Mouse (Mus musculus) left cerebral cortex, adult 11 months (tissue): Measurements from ENCODE around the gene Mapkapk2.
"Not testable (repeated sequence)": the region's sequence is repeated elsewhere in the genome, so short reads cannot be mapped to it uniquely, and the experiment has no call there.

Experiments
- DNase-seq: peaks from one replicate; pipeline ENCODE4 v3.0.0; 2022; ENCODE audit warnings: low spot score

Mapkapk2 gene

DNA sequence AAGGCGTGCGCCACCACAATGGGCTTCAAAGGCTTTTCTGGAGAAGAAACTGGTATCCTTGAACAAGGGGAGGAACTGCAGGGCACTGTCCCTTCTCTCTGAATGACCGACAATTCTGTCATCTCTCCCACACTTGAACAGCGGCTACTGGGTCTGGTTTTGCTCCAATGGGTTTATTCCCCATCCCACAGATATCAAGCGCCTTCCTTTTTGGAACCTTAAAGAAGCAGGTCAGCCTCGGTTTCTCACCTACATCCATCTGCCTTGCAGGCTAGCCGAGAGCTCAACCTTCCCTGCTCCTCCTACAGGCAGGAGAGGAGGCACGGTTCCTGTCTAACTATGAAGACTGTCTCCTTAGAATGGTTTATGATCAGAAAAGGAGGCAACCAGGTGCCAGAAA, 48.7 kb downstream of the Mapkapk2 start:
- DNase-seq: no peak

DNA sequence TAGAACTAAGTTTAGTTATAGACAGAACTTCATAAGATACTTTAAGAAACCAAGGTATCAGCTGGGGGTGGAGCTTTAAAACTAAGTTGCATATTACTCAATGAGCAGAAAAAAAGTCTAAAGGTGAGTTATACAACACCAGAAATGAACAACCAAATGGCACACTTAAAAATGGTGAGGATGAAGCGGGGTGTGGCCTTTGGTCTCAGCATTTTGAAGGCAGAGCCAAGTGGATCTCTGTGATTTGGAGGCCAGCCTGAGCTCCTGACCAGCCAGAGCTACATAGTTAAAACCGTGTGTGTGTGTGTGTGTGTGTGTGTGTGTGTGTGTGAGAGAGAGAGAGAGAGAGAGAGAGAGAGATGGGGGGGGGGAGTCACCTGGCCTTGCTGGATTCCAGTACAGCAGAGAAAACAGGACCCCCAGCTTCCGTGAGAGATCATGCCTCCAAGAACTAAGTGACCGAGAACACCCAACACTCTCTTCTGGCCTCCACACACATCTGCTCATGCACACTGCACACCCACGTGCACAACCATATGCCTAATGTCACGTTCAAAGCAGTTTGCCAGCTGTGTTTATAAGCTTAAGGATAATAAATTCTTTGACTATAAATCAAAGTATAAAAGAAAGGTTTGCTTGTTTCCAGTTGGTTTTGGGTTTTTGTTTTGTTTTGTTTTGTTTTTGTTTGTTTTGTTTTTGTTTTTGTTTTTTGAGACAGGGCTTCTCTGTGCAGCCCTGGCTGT, 49.3 kb downstream of the Mapkapk2 start:
- DNase-seq: no peak

DNA sequence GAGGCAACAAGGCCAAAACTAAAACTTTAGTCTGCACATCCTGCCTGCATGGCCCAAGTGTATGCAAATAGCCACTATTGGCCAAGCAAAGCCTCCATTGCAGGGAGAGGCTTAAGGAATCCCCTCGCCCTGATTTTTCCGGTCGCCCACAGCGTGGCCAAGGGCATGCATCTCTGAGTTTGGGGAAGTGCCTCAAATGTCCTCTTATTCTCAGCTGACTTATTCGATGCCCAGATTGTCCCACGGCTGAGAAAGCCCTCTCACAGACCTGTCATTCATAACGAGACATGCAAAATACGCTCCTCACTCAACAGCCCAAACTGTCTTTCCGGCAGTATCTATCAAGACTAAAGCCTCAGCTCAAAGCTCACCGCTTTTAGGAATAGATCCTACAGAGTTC, 51.0 kb downstream of the Mapkapk2 start:
- no peak for DNase-seq

DNA sequence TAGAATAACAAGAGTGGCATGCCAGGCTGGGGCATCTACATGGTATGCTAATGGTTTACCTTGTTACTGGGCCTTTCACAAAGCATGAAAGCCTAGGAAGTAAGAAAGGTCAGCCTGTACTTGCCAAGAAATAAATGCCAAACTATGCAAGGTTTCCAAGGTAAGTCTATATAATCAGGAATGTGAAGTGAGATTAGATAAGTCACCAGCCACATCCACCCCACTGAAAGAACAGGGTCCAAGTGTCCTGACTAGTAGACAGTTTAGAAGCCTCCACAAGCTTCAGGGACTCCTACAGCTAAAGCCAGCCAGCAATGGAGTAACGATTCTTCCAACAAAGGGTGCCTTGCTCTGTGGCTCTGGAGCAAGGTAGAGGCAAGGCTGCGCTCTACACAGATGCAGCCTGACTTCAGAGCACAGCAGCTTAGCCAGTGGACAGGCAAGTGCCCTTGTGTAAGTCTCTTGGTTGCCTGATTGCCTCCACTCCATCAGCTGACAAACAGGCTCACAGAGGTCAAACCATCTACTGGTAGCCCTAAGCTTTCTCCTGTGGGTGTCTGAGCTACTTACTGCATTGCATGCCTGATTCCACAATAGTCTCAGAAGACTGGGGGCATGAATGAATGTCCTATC, 51.8 kb downstream of the Mapkapk2 start:
- no peak for DNase-seq

DNA sequence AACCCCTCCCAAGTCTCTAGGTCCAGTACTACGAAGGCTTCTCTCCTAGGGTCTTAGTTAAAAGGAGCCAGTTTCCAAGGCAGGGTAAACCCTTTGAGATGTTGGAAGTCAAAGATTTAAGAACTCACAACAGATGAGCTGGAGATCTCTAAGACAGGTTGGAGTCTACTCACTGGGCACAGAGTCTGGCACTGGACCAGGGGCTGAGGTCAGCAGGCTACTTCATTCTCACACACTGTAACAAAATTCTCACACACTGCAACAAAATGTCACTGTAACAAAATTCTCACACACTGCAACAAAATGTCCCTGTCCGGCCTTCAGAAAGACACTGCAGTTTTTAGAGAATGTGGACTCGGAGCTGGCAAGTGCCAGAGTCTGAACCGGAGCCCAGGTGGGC, 54.0 kb downstream of the Mapkapk2 start:
- no peak for DNase-seq

DNA sequence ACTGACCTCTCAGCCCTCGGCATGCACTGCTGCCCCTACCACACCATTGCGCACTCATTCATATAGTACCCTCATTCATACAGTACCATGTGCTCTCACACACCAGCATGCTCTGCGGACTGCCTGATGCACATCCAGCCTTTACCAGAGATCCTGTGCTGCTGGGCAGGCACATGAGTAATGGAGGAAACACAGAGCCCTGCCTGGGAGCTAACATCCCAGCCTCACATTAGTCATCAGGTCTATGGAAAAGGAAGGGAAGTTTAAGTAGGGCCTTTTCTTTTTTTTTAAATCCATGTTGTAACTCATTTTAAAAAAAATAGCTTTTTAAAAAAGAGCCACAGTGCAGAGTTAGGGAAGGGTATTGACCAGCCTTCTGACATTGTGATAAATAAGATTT, 54.9 kb downstream of the Mapkapk2 start:
- DNase-seq: no peak

DNA sequence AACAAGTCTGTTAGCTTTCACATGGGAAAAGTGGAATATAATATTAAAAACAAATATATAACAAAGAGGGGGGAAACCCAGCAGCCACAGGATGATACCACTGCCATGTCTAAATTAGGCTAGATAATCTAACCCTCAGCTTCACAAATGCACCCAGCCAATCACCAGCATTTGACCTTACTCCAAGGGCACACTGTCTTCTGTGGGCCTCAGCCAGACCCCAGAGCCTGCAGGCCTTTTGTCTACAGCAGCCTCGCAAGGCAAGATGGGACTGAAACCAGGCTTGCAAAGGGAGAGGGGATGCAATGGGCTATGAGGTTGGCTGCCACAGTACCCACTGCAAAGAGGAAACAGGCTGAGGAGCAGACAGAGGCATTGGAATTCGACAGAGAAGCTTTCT, 55.4 kb downstream of the Mapkapk2 start:
- DNase-seq: no peak

DNA sequence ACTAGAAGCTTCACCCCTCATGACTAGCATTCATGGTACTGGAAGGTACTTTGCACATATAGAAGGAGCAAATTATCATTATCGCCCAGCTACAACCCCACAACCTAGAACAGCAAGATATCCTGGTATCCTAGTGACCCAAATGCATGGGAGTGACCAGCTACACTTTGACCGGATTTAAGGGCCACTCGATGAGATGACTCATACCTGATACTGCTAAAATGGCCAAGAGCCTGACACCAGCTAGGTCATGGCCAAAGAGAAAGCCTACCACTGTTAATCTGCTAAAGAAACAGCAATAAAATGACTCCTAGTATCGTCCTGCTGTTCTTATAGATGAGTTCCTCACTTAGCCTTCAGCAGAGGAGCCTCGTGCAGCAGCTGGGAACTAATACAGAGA, 58.1 kb downstream of the Mapkapk2 start:
- DNase-seq: no peak

DNA sequence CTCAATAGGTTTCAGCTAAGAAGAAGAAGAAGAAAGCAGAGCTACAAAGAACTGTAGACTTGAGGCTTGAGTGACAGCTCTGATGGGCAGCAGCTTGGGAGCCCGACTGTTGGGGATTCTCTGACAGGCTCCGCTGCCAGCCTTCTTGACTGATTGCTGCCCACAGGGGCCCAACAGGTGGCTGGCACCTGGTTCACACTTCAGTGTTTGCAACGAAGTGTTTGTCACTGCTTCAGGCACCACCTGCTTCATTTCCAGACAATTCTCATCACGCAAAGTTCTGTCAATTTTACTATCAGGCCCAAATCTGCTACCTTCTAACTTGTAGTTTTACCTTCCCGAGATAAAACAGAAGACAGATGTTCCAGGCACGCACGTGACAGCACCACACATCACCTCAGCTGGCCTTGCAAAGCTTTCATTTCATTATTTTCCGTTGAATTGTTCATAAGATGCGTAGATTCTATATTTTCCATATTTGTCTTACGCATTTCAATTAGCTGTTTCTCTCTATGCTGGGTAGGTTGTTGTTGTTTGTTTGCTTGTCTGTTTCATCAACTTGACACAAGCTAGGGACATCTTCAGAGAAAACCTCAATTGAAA, 59.1 kb downstream of the Mapkapk2 start:
- DNase-seq: no peak

DNA sequence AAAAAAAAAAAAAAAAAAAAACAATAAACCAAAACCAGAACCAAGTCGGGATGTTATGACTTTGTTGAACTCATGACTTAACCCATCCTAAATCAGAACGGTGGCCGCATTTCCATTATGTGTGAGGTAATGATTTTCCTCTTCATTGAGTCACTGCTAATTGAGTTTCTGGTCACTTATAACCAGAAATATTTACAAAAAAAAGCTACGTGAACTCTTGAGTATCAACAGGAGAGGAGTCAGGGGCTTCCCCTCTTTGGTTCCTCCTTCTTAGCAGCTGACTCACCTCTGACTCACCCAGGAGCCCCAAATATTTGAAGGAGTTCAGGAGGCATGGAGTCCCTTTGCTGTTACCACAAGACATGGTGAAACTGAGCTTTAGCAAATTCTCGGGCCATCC, 59.6 kb downstream of the Mapkapk2 start:
- no peak for DNase-seq

DNA sequence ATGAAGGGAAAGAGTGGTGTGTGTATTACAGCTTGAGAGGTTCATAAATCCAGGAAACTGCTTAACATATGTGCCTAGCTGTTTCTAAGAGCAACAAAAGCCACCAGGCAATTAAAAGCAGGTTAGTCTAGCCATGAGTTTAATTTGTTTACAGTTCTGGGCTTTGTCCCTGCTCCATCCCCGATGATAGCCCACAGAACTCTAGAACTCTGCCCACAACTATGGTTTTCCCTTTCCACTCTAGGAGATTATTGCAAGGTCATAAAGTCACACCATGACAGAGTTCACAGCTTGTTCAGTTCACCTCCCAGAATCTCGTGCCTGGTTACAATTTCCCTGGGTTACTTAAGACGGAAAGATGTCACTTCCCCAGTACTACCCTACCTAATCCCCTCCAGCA, 66.4 kb downstream of the Mapkapk2 start:
- DNase-seq: no peak

DNA sequence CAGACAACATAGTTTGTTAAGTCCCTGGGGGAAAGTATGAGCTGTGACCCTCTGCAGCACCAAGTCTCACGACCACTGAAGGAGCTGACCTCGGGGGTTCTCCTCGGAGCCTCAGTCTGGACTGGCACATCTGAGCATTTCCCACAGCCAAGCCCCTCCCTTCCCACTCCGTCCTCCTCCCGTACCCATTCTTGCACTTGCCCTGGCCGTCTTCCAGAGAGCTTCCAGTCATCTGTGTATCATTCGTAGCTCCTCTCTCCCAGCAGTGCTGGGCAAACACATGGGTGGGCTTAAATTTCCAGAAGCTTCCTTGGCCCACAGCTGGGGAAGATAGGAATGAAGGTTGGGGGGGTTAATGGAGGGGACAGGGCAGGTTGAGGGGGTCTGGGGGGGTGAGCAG, 67.4 kb downstream of the Mapkapk2 start:
- DNase-seq: no peak

DNA sequence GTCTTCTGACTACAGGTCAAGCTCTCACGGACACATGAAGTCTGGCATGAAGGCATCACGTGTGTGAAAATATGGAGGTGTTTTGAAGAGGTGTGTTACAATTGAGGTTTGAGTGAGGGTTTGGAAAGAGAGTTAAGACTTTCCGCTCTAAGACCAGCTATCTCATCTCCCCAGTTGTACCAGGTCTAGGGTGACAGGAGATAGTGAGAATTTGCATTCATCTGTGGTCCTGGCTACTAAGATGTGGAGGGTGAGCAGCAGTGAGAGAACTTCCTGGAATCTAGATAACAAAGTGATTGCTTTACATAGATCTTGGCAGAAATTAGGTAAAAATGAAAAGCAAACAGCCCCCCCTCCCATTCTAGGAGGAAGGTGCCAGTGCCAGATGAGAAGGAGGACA, 68.4 kb downstream of the Mapkapk2 start:
- no peak for DNase-seq

DNA sequence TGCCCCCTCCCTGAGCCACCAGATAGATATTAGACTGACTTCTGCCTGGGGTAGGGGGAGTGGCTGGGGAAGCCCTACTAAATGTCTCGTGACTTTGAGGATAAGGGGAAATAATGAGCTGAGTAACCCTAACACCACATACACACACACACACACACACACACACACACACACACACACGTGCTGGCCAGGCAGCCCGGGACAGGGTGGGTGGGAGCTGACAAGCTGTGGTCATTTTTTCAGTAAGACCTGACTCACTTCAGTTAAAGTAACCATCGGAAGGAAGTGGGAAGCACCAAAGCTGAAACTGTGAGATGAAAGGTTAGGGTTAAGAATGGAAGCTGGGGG, 71.8 kb downstream of the Mapkapk2 start:
- no peak for DNase-seq

DNA sequence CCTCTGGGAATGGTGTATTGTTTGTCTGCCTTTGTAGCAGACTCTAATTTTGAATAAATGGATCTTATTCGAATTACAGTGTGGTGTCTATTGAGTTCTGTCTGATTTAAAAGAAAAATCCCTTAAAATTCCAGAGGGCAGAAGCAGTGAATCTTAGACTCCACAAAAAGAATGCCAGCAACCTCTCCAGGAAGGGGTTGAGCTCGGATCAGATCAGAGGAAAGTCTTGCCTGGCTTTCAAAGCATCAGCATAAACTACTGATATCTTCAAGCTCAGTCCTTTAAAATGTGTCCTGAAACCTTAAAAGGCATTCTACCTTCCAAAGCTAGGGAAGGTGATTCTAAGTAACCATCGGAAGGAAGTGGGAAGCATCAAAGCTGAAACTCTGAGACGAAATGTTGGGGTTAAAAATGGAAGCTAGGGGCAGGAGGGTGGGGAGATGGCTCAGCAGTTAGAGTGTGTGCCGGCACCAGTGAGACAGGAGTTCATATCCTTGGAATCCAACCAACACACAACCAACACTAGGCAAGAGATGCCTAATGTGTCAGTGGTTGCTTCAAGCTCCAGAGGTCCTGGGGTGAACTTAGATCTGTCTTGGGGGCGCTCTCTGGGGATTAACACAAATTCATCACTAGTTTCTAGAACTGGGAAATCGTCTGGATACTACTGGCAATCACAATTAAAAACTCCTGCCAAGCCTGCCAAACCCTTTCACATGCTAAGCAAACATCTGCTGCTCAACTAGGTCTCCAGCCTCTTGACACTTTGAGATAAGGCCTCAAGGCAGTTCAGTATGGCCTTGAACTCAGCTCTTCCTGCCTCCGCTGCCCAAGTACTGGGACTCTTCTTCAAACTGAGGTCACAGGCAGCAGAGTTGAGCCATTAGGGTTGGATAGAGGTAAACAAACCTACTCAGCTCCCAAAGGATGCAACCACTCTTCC, 72.5 kb downstream of the Mapkapk2 start:
- no peak for DNase-seq

DNA sequence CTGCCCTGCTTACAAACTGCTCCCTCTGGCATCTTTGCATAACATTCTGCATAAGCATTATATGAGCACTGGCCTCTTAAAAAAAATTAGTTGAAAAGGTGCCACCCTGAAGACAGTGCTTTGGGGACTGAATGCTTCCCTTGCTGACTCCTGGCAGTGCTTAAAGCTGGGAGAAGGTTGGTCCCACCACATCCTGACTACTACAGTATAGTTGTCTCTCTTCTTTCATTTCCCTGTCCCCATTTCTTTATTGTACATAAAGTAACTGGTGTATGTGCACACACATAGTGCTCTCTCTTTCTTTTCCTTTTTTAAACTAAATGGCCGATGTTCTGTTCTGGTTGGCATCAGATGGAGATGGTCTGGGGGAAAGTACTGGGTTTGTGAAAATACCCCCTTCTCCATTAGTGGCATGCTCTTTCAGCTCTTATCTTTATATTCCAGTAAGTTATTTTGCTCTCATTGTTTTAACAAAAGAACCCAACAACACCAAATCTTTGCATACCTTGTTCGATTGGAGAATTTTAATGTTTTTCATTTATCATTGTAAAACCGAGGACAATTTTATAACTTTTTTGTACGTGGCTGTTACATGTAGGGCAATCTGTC, 74.3 kb downstream of the Mapkapk2 start:
- DNase-seq: not testable (repeated sequence)

DNA sequence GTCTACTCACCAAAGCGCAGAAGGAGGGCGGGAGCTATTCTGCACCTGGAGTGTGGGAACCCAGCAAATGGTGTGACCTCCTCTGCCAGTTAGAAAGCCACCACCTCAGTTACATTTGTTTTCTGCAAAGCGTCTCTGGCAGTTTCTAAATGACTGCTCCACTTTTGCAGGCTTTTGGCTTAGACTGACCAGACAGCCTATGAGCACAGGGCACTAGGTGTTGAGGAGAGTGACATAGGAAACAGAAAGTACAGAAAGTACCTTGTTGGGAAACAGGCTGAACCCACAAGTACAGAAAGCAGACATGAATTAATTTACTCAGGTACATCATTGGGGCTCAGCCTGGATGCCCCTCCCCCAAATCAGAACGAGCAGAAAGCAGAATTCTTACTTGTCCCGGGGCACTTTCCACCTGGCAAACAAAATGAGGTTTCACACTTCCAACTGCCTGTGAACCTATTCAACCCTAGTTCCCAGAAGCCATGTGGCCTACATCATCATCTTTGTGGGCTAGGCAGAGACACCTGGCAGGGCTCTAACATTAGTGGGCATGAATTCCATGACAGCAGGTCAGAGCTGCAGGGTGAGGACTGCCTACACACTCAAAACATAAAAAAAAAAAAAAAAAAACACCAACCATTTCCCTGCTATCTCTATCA, 74.9 kb downstream of the Mapkapk2 start:
- DNase-seq: no peak

DNA sequence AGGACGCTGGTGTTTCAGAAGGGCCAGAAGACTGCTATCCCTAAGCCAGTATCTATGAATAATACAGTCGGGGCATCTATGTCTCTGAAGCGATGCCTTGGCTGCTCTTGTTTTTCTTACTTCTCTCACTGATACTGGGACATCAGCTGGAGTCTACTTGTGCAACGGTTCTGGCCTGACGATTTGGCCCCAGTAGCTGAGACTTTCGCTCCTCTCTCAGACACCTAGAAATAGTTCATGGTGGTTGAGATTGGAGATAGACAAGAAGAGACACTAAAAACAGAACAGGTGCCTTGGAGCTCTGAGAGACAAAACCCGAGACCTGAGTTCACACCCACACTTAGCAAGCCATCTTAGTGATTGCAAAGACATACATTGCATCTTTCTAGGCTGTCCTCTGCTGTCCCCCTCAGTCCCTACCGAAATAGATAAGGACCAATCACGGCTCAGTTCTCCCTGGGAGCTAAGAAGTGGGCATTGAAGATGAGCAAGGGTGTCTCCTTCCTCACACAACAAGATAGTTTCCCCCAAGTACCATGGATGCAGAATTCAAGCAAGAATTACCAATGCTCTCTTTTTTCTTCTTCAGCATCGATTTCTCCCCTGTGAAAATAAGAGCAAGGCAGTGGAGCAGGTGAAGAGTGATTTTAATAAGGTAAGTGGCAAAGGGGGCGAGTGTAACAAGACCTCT, 75.6 kb downstream of the Mapkapk2 start:
- no peak for DNase-seq

DNA sequence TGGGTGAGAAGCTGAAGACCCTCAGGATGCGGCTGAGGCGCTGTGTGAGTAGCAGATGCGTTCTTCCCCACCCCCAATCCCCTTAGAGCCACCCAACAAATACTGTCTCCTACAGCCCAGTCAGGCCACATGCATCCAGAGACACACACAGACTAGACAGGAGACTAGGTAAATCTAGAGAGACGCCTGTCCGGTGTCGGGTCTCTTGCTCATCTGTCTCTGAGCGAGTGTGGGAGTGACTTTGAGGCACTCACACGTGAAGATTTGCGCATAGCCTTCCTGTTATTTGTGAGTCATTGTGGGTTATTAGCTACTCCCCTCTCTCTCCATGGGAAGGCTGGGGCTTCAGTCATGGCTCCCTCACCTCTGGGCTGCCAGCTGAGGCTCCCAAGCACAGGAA, 76.2 kb downstream of the Mapkapk2 start:
- DNase-seq: no peak

DNA sequence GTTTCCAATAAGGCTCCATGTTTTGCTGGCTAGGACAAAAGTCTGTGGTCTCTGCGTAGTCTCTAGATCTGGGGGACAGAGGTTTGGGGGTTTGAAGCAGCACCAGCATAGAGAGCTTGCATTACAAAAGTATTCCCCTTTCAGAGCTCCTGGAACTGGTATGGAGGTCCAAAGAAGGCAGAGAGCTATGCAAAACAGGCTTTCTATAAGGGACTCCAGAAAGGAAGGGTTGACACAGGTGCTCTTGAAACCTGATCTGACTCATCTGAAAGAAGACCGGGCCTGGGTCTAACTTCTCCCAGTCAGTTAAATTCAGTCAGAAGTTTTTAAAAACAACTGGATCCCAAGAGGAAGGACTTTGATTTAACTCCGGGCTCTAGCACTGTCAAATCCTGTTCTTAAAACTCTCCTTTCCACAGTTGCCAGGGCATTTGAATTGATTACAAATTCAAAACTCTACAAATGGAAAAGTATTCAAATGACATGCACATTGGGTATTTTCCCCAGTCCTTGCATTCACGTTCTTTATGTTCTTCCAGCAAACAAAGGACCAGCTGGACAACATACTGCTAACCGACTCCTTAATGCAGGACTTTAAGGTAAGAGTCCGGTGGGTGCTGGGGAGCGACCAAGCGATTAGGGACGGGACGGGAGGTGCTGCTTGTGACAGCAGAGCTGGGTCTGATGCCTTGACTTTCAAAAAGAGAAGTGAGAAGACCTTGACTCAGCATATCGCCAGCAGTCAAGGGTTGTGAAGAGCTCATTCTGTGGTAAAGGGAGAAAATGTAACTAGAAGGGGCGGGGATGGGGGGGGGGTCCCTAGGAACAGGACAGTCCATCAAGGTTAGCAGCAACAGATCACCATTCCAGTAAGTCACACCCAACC, 77.0 kb downstream of the Mapkapk2 start:
- no peak for DNase-seq
